Mouse (Mus musculus) cortical plate, adult 2 months (tissue): ENCODE data around the gene Ttl.

Experiments
- CTCF ChIP-seq: fragments of 200-500 bp; IDR thresholded peaks from 2 replicates; pipeline ENCODE4 v1.5.1; 2011; ENCODE audit warnings: mild to moderate bottlenecking, control low read depth, low read length; ENCODE audit not compliant: insufficient read depth; ENCODE audit errors: extremely low read depth
- POLR2A ChIP-seq: fragments of 200-500 bp; IDR thresholded peaks from 2 replicates; pipeline ENCODE4 v1.6.1; 2011; ENCODE audit warnings: mild to moderate bottlenecking, low read length, control low read depth; ENCODE audit not compliant: insufficient read depth; ENCODE audit errors: extremely low read depth

DNA sequence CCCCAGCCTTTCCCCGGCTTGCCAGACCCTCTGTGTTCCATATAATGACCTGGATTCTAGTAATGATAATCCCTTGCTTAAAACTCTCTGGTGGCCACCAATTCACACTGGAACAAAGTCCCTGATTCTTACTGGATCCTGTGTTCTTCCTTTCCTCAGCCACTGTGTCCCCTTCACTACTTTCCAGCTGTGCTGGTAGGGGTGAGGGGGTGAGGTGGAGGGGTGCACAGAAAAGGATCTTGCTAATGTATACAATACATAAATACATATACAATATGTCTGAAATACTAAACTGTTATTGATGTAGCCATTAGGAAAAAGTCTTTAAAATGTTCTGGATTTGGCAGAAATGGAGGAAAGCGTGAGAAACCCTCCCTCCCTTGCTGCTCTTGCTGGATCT is 65.0 kb downstream of the Ttl start:
- no peak for TF ChIP-seq CTCF
- no peak for TF ChIP-seq POLR2A
